Mouse (Mus musculus): ENCODE measurements around the gene Fgf5. TPM values are rescaled to one million over a fixed set of nuclear protein-coding genes. Genes with fewer than 3 reads are reported as not detected.

The Fgf5 gene
- total RNA-seq, 2 experiments from 2014 or later, result not detected

DNA sequence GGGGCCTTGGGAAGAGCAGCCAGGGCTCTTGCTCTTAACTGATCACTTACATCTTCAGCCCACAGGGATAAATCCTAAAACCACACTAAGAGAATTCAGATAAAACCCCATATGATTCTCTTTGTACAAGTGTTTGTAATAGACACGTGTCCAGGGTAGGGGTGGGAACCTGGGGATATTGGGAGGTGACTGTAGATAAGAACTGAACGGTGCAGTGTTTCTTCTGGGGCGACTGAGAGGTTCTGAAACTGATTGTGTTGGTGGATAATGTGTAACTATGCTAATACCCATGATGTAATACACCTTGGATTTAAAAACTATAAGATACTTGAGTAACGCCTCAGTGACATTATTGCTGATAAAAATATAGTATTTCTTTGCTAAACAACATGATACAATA is 51.7 kb downstream of the Fgf5 start:
- no peak for DNase-seq

DNA sequence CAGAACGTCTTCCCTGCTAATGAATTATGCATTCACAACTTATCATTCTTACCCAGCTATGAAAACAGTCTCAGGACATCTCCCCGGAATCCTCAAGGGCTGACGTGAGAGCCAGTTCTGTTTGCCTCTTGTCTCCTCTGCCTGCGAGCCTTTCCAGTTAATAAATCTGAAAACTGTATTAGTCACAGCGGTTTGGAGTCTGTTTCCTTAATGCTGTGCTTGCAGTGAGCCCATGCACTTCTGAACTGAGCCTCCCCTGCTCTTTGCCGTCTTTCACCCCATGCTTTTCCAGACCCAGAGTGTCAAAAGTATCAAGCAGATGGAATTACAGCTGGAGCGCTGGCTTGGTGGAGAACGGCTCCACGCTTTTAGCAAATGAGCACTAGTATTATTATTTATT is 52.5 kb downstream of the Fgf5 start:
- DNase-seq, result no peak

DNA sequence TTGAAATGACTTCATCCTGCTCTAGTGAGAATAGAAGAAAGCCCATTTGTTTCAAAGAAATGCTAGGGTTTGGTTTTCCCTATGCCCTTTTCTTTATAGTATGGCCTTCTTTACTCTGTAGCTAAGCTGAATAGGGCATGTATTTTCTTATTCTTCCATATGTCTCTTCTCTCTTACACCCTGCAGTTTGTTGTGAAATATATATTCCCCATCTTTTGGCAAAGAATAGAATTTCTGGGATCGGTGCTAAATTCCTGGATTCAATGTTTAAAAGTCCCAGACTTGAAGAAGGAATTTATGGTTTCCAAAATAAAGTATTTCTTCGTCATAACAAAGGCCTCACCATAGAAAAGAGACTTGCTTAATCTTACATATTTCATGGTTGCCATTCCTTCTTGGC is 72.6 kb downstream of the Fgf5 start:
- DNase-seq, result no peak

Other genes starting within 250 kb of the Fgf5 start
- 10 to 100 TPM; 39.8 to 41.5 TPM for gene Antxr2, start 223.1 kb upstream of the Fgf5 start, total RNA-seq (2021)
- under 1 TPM in 1 of 2 experiments, not detected in 1; 0.10 TPM for gene Prdm8, start 87.0 kb upstream of the Fgf5 start, total RNA-seq (2021)
- not detected for gene Cfap299, start 75.1 kb downstream of the Fgf5 start, total RNA-seq (2021)